Mouse (Mus musculus) heart, postnatal 10 days (tissue): ENCODE measurements at regions not wholly inside any gene's neighbourhood (a gene's known extent, or its start where the extent isn't known, plus 50 kb on each side); places are given as distances from the start of the nearest gene placed in this dataset.

Experiments
- DNase-seq, 2 experiments: peaks; one replicate each; pipeline ENCODE4 v3.0.0; 2021
- intact Hi-C: fragments of 180-260 bp; cut with DNase I; formaldehyde crosslinking; loops from one replicate; pipeline ENCODE4 v1.15.1; 2025

- intact Hi-C loops, result no loop called here
- DNase-seq, result no peak
Observed at GRCm38 (mm10) chr3:140348670-140349069, 863.5 kb downstream of the Pdha2 start.

GRCm38 (mm10) chr3:140340631-140341030 lies 871.5 kb downstream of the Pdha2 start:
- no peak for DNase-seq
- intact Hi-C loops, result no loop called here

- intact Hi-C loops, result no loop called here
- peak in 1 of 2 experiments; percentile 0 for DNase-seq
Observed at GRCm38 (mm10) chr3:140313795-140314194, 898.4 kb downstream of the Pdha2 start.

- no peak for DNase-seq
- intact Hi-C loops, result no loop called here
Observed at GRCm38 (mm10) chr3:140299364-140299763, 912.8 kb downstream of the Pdha2 start.
